Mouse (Mus musculus) heart, postnatal 25 days (tissue): ENCODE results near the gene Hnrnpa0. TPM values are rescaled to one million over a fixed set of nuclear protein-coding genes. Genes with fewer than 3 reads are reported as not detected.
"Not testable (repeated sequence)": the region's sequence is repeated elsewhere in the genome, so short reads cannot be mapped to it uniquely, and the experiment has no call there.

Source experiments
- DNase-seq: peaks from one replicate; pipeline ENCODE4 v3.0.0; 2022; ENCODE audit warnings: low spot score
- intact Hi-C: fragments of 180-260 bp; cut with DNase I; formaldehyde crosslinking; loops from one replicate; pipeline ENCODE4 v1.15.1; 2025
- total RNA-seq, 2 experiments: library from RNA; stranded (reverse); gene quantifications; 2 replicates each; pipeline ENCODE4 v1.2.3; 2021

Gene Hnrnpa0
- 10 to 100 TPM; 64.3 to 70.2 TPM for total RNA-seq

DNA sequence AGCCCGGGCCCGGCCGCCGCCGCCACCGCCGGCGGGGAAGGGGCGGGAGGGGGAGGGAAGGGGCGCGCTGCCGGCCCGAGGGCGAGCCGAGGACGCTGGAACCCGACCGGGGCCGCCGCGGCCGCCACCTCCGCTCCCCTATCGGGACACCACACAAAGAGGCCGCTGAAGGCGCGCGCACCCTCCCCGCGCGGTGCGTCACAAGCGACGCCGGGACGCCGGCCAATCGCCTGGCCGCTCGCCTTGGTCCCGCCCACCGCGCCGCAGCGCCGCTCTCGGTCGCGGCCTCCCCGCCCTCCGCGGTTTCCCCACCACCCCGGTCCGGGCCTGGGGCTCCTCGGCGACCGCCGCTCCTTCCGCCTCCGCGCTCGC is at the start of gene Hnrnpa0:
Gene Hnrnpa0, minus strand, starts transcription at position 161 of the 372 bp plus-strand sequence.
- intact Hi-C loops, result loop anchor here (5.0 to 10.0 kb wide), 2 partner anchors 89 to 256 kb away; partner anchors contain the start of genes 2210016F16Rik and Ubqln1

GRCm38 (mm10) chr13:58177511-58178208 is 49.3 kb upstream of the Hnrnpa0 start:
- intact Hi-C loops, result no loop called here
- peak; percentile 100 for DNase-seq

More for the DNA sequence above, at the start of gene Hnrnpa0:
- DNase-seq, result peak; percentile 87

GRCm38 (mm10) chr13:58176105-58176504 is 47.7 kb upstream of the Hnrnpa0 start:
- DNase-seq, result no peak
- intact Hi-C loops, result no loop called here

DNA sequence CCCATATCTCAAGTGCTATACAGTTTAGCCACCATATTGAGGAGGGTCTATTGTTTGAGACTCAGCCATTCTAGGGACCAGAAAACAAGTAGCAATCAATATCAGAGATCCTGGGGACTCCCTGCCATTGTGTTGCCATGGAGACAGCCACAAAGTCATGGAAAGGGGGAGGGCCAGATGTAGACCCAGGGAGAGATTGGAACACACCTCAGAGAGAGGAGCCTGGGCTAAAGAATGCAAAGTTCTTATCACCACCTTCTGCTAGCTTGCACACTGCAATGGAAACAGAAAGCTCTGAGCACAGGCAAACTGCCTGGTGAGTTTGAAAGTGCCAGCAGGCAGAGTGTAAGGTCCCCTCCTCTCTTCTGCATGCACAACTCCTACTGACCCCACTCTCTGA is 39.8 kb upstream of the Hnrnpa0 start:
- intact Hi-C loops, result loop anchor here (5.0 kb wide), 1 partner anchor 34 kb away; no protein-coding TSS in a partner anchor
- DNase-seq, result no peak

DNA sequence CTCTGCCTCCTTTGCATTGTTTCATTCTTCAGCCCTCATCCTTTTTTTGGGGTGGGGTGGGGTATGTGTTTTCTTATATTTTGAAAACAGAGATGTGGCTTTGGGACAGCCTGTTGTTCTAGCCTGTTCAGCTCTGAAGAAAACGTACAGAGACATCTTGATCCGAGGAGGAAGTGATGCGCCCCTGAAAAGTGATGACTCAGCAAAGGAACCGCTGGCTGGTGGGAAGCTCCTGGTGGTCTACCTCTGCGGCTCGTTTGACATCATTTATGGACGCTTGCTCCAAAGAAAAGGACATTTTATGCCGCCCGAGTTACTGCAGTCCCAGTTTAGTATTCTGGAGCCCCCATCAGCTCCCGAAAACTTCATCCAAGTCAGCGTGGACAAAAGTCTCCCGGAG is 35.0 kb upstream of the Hnrnpa0 start:
- intact Hi-C loops, result no loop called here
- no peak for DNase-seq

DNA sequence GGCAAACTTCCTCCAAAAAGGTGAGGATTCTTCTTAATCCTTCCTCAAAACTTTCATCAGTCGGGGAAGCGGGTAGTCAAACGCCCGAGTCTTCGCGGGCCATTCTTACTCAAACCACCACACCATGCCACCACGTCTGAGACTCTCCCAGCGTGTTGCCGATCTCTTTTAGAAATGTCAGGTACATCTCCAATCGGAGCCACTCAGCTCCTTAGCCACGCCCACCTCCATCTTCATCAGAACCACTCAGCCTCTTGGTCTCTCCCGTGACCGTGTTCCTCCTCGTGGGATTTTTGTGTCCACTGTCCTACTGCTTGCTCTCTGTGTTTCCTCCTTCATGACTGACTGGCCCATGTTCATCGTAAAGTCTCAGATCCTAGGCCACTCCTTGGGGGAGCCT is 32.4 kb upstream of the Hnrnpa0 start:
- no peak for DNase-seq
- intact Hi-C loops, result no loop called here

- DNase-seq, result peak; percentile 60
- intact Hi-C loops, result loop anchor here (2.0 to 5.0 kb wide), 4 partner anchors 59 to 429 kb away; partner anchors contain the start of gene Ubqln1
Measured at GRCm38 (mm10) chr13:58158099-58158912, 29.9 kb upstream of the Hnrnpa0 start.

DNA sequence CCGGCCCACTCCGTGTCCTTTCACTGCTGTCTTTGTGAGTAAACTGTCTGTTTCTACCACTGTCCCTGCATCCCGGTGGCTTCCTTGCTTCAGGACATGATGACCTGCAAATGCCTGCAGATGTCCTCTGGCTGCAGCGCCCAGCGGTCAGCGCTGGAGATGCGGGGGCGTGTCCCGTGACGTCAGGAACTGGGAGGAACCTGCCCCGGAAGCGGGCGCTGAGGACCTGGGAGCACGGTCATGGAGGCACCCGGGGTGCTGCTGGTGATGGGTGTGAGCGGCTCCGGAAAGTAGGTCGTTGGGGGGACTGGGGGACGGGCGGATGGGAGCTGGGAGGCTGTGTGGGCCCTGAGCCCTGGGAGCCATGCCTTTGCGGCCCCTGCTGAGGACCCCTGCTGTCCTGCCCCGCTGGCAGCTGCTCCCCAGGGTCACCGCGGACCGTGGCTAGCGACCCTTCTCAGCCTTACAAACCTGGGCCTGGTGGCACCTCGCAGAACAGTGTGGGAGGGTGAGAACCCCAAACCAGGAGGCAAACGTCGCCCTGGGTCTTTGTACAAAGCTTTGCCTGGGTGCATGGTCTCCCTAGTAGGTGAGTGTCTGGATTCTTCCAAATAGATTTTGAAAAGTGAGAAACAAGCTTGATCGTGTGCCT is 29.2 kb upstream of the Hnrnpa0 start, which contains the start of gene Idnk:
Gene Idnk, plus strand, starts transcription at position 203 of the 652 bp plus-strand sequence.
- intact Hi-C loops, result loop anchor here (2.0 to 5.0 kb wide), 4 partner anchors 60 to 430 kb away; partner anchors contain the start of gene Ubqln1
- DNase-seq, result peak; percentile 84

DNA sequence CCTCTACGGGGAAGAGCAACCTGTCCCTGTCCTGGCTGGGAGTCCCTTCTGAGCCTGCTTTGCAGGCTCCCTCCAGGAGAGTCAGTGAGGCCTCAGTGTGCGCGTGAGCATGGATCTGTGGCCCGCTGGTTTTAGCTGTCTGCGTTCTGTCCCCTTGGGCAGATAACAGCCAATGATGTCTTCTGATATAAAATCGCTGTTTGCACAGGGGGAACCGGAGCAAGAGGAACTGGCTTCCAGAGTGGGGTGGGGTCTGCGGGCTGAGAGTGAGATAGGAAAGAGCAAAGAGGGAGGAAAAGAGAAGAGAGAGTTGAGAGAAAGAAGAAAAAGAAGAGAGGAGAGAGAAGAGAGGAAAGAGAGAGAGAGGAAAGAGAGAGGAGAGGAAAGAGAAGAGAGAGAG is 28.7 kb upstream of the Hnrnpa0 start:
- intact Hi-C loops, result loop anchor here (5.0 kb wide), 2 partner anchors 60 to 430 kb away; partner anchors contain the start of gene Ubqln1
- no peak for DNase-seq

DNA sequence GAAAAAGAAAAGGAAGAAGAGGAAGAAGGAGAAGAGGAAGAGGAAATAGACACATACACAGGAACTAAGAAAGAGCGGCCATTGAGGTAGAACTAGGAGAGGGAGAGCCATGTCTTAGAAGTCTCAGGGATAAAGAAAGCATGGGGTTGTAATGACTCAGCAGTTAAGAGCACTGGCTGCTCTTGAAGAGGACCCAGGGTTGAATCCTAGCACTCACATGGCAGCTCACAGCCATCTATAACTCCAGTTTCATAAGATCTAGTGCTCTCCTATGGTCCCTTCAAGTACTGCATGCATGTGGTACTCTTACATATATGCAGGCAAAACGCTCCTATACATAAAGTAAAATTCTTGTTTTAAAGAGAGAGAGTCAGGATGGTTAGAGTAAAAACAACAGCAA is 27.7 kb upstream of the Hnrnpa0 start:
- intact Hi-C loops, result loop anchor here (5.0 kb wide), 2 partner anchors 61 to 431 kb away; partner anchors contain the start of gene Ubqln1

DNA sequence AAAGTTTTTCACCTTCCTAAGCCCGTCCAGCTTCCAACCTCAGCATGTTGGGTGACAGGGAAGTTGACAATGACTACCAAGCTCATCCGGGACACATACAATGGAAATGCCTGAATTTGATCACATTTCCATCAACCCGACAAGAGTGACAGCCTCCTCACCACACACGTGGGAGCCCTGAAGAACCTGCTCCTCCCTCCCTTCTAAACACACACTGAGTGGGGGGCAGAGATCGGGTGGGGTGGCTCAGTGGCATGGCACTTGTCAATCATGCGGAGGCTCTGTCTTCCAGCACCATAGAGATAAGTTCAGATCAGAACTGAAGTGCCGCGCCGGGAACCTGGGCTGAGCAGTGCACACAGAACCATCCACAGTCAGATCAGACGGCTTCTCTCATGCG is 22.1 kb upstream of the Hnrnpa0 start:
- intact Hi-C loops, result no loop called here
- DNase-seq, result no peak

More for the DNA sequence above, 27.7 kb upstream of the Hnrnpa0 start:
- DNase-seq, result no peak

DNA sequence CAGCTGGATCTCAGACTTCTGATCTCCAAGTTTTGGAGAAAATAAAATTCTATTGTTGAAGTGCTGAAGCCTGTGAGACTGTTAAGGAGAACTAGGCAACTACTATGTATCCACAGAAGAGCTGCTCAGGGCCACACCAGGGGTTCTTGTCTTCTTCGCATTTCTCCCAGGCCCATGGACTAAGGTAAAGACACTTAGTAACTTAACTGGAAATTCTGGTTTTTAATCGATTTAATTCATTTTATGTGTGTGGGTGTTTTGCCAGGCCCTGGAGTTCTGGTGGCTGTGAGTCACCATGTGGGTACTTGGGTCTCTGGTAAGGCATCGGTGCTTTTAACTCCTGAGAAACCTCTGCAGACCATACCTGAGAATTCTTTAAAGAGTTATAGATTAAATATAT is 21.3 kb upstream of the Hnrnpa0 start:
- intact Hi-C loops, result no loop called here

DNA sequence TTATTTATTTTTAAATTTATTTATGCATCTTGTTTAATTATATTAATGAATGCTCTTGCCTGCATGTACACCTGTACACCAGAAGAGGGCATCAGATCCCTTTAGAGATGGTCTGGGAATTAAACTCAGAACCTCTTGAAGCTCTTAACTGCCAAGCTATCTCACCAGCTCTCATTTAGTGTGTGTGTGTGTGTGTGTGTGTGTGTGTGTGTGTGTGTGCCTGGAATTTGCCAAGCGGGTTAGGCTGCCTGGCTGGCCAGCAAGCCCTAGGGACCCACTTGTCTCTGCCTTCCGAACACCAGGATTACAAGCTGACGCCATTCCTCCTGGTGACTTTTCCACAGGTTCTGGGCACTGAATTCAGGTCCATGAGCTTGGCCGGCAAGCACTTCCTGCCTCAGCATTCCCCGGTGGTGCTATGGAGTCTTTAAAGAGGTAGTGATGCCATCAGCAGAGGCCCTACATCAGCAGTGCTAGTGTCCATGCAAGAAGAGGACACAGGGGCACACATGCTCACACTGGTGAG is 20.7 kb upstream of the Hnrnpa0 start:
- no peak for DNase-seq
- intact Hi-C loops, result no loop called here

More for the DNA sequence above, 21.3 kb upstream of the Hnrnpa0 start:
- DNase-seq, result no peak

GRCm38 (mm10) chr13:58148256-58148831 is 20.0 kb upstream of the Hnrnpa0 start:
- intact Hi-C loops, result no loop called here
- DNase-seq, result peak; percentile 10

DNA sequence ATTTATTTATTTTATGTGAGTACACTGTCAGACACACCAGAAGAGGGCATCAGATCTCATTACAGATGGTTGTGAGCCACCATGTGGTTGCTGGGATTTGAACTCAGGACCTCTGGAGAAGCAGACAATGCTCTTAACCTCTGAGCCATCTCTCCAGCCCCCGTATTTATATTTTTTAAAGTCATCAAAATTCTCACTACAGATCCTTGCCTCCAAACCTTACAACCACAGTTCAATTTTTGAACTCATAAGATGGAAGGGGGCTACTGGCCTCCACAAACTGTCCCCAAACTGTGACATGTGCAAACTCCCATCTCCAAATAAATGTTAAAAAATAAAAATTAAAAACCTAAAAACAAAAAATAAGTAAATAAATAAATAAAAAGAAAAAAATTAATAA is 19.4 kb upstream of the Hnrnpa0 start:
- no peak for DNase-seq
- intact Hi-C loops, result no loop called here

DNA sequence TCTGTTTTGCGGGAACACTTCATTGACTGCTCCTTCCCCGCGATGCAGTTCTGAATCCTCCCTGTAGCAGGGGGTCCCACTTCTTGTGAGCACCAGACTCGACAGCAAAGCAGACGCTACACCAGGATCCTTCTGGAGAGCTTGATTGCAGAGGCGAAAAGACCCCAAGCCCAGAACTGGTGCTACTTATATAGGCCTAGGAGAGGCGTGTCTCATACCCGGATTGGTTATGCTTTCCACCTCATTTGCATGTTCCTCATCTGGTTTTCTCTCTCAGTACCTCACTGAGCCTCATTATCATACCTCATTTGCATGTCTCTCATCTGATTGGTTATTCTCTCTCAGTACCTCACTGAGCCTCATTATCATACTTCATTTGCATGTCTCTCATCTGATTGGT is 18.2 kb upstream of the Hnrnpa0 start:
- DNase-seq, intact Hi-C loops: not testable (repeated sequence)

DNA sequence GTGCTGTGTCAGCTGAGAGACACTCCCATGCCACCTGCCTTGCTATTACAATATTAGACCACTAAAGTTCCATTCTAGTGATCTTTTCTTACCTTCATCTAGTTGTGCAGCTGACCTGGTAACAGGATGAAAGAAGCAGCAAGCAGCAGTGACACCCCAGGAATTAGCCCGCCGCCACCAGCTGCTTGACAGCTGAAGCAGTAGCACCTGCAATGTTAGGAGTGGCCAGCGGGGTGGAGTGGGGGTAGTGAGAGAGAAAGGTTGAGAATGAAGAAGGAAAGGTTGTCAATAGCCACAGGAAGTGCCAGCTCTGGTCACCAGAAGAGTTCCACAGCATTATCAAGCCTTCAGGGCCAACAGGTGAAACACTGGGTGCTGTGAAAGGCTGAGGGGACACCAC is 3.3 kb upstream of the Hnrnpa0 start:
- intact Hi-C loops, result no loop called here

DNA sequence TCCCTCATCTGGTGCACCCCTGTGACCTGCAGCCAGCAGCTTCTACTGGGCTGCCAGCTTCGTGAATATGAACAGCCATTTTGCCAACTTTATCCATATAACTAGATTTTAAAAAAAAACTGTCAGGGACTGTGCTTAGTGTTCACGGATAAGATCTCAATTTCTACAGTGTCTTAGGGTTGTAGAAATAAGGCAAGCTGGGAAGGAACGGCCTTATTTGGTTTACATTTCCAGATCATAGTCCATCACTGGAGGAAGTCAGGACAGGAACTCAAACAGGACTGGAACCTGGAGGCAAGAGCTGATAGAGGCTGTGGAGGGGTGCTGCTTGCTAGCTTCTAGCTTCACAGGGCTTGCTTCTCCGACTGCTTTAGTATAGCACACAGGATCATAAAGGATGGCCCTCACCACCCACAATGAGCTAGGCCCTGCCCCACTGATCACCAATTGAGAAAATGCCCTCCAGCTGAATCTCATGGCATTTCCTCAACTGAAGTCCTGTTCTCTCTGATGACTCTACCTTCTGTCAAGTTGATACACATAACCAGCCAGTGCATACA is 1.4 kb upstream of the Hnrnpa0 start:
- intact Hi-C loops, result loop anchor here (5.0 to 10.0 kb wide), 2 partner anchors 88 to 255 kb away; partner anchors contain the start of genes 2210016F16Rik and Ubqln1
- no peak for DNase-seq

More for the DNA sequence above, 3.3 kb upstream of the Hnrnpa0 start:
- DNase-seq, result no peak
